Mouse (Mus musculus) bone marrow, adult 2 months (tissue): Measurements from ENCODE around the gene Grm7.

Source experiments
- CTCF ChIP-seq: fragments of 200-500 bp; IDR thresholded peaks from 2 replicates; pipeline ENCODE4 v1.5.1; 2011; ENCODE audit warnings: low read length, control low read depth; ENCODE audit not compliant: control insufficient read depth, insufficient read depth
- POLR2A ChIP-seq: fragments of 200-500 bp; IDR thresholded peaks from 2 replicates; pipeline ENCODE4 v1.6.1; 2011; ENCODE audit warnings: low read depth, mild to moderate bottlenecking, control low read depth, low read length, borderline replicate concordance; ENCODE audit not compliant: control insufficient read depth

GRCm38 (mm10) chr6:111094818-111095217 is 449.4 kb downstream of the Grm7 start:
- TF ChIP-seq CTCF (no peak), POLR2A (no peak)
